Mouse (Mus musculus) heart, embryonic 12.5 days (tissue): Measurements from ENCODE around the gene Gm3047. TPM values are rescaled to one million over a fixed set of nuclear protein-coding genes. Genes with fewer than 3 reads are reported as not detected.
"Not testable (repeated sequence)": the region's sequence is repeated elsewhere in the genome, so short reads cannot be mapped to it uniquely, and the experiment has no call there.

Source experiments
- ATAC-seq: fragments of 200-750 bp; cut with Nextera tagmentation; 2 replicates; pipeline ENCODE4 v1.8.0; 2017; ENCODE audit warnings: moderate TSS enrichment, moderate library complexity; ENCODE audit not compliant: insufficient number of reproducible peaks, low FRiP score
- H3K27ac ChIP-seq: fragments of 300-500 bp; sonication (generic); 2 replicates; pipeline ENCODE4 v1.5.1; 2016; ENCODE audit warnings: mild to moderate bottlenecking, moderate library complexity; ENCODE audit not compliant: poor library complexity, severe bottlenecking
- H3K27me3 ChIP-seq: fragments of 300-500 bp; sonication (generic); replicated peaks from 2 replicates; pipeline ENCODE4 v1.6.1; 2016; ENCODE audit warnings: mild to moderate bottlenecking, moderate library complexity
- H3K36me3 ChIP-seq: fragments of 300-500 bp; sonication (generic); 2 replicates; pipeline ENCODE4 v1.6.1; 2016; ENCODE audit warnings: mild to moderate bottlenecking, moderate library complexity
- H3K4me1 ChIP-seq: fragments of 300-500 bp; sonication (generic); replicated peaks from 2 replicates; pipeline ENCODE4 v1.6.1; 2016; ENCODE audit warnings: mild to moderate bottlenecking
- H3K4me2 ChIP-seq: fragments of 300-500 bp; sonication (generic); 2 replicates; pipeline ENCODE4 v1.6.1; 2016; ENCODE audit warnings: mild to moderate bottlenecking, moderate library complexity
- H3K4me3 ChIP-seq: fragments of 300-500 bp; sonication (generic); 2 replicates; pipeline ENCODE4 v1.5.1; 2016; ENCODE audit warnings: mild to moderate bottlenecking
- H3K9ac ChIP-seq: fragments of 300-500 bp; sonication (generic); 2 replicates; pipeline ENCODE4 v1.6.1; 2016; ENCODE audit warnings: mild to moderate bottlenecking, moderate library complexity
- H3K9me3 ChIP-seq: fragments of 300-500 bp; sonication (generic); replicated peaks from 2 replicates; pipeline ENCODE4 v1.6.1; 2016; ENCODE audit warnings: mild to moderate bottlenecking, moderate library complexity
- WGBS: fragments of 180-500 bp; shearing (Covaris S2); methylation state at CpG from one replicate; pipeline ENCODE4 v1.1.7; 2016; 5-methylcytosine and 5-hydroxymethylcytosine counted together
- polyA plus RNA-seq: library from polyadenylated mRNA; unstranded; fragments of >200 nt; fragmentation: Nextera tagmentation; extraction: Ambion mirVana; gene quantifications from 2 replicates; pipeline ENCODE4 v1.2.1, GENCODE M21; 2016

Gm3047 gene
- 0.24 TPM in 1 of 2 replicates, not detected in the other for polyA plus RNA-seq

- ATAC-seq, H3K4me3 ChIP-seq, H3K9ac ChIP-seq, H3K27me3 ChIP-seq, H3K9me3 ChIP-seq, H3K36me3 ChIP-seq, H3K4me1 ChIP-seq, H3K27ac ChIP-seq, H3K4me2 ChIP-seq: not testable (repeated sequence)
- no CpG with 5 or more reads among the region's 2 CpGs for WGBS
These were observed at the start of gene Gm3047 for GRCm38 (mm10) chr14:4555105-4555504. TSS of gene Gm3047 (plus strand) at chr14:4555405.

Other genes with a start within 250 kb of the Gm3047 start
- not detected in 2 replicates for gene Gm3149, start 238.1 kb upstream of the Gm3047 start, polyA plus RNA-seq
- 0.24 and 0.64 TPM in 2 replicates for gene 2610042L04Rik, start 220.6 kb upstream of the Gm3047 start, polyA plus RNA-seq
- not detected in 2 replicates for gene Gm3159, start 157.9 kb upstream of the Gm3047 start, polyA plus RNA-seq
- gene Gm3164, start 140.0 kb upstream of the Gm3047 start, polyA plus RNA-seq: 0.42 and 0.46 TPM in 2 replicates
- gene Gm3173, start 124.4 kb upstream of the Gm3047 start, polyA plus RNA-seq: not detected in 2 replicates
- gene Gm3182, start 73.7 kb upstream of the Gm3047 start, polyA plus RNA-seq: not detected in 2 replicates
- not detected in 2 replicates for gene Gm8159, start 76.9 kb downstream of the Gm3047 start, polyA plus RNA-seq
- 0.41 and 0.87 TPM in 2 replicates for gene Gm3239, start 108.8 kb downstream of the Gm3047 start, polyA plus RNA-seq
- not detected in 2 replicates for gene Gm7876, start 153.8 kb downstream of the Gm3047 start, polyA plus RNA-seq
- 0.13 and 0.45 TPM in 2 replicates for gene Gm3252, start 171.4 kb downstream of the Gm3047 start, polyA plus RNA-seq
- not detected in 2 replicates for gene Gm9602, start 220.9 kb downstream of the Gm3047 start, polyA plus RNA-seq